Mouse (Mus musculus): Measurements from ENCODE around the gene Otop2. TPM values are rescaled to one million over a fixed set of nuclear protein-coding genes. Genes with fewer than 3 reads are reported as not detected.

Otop2 gene
- total and polyA plus RNA-seq, 3 experiments: not detected

GRCm38 (mm10) chr11:115275954-115276353, 31.0 kb upstream of the Otop2 start:
- no peak for DNase-seq

- DNase-seq: peak; percentile 99
These were observed 30.0 kb upstream of the Otop2 start, which contains the start of gene Fdxr for GRCm38 (mm10) chr11:115276780-115277603. TSS of gene Fdxr (minus strand) at chr11:115277050.

GRCm38 (mm10) chr11:115277604-115277975, 29.4 kb upstream of the Otop2 start:
- DNase-seq: no peak

- DNase-seq: no peak
These were observed 28.8 kb upstream of the Otop2 start for GRCm38 (mm10) chr11:115278176-115278575.

- DNase-seq: no peak
These were observed 27.2 kb upstream of the Otop2 start for GRCm38 (mm10) chr11:115279726-115280125.

GRCm38 (mm10) chr11:115282295-115282694, 24.7 kb upstream of the Otop2 start:
- peak; percentile 88 for DNase-seq

GRCm38 (mm10) chr11:115282723-115283485, 24.1 kb upstream of the Otop2 start:
- peak; percentile 80 for DNase-seq

GRCm38 (mm10) chr11:115283486-115283765, 23.5 kb upstream of the Otop2 start:
- no peak for DNase-seq

- no peak for DNase-seq
These were observed 22.9 kb upstream of the Otop2 start for GRCm38 (mm10) chr11:115283891-115284620.

- no peak for DNase-seq
These were observed 21.7 kb upstream of the Otop2 start for GRCm38 (mm10) chr11:115285282-115285681.

- no peak for DNase-seq
These were observed 20.6 kb upstream of the Otop2 start for GRCm38 (mm10) chr11:115286201-115286993.

- DNase-seq: no peak
These were observed 19.6 kb upstream of the Otop2 start for GRCm38 (mm10) chr11:115287386-115287785.

GRCm38 (mm10) chr11:115288305-115288704, 18.7 kb upstream of the Otop2 start:
- DNase-seq: no peak

GRCm38 (mm10) chr11:115289885-115290284, 17.1 kb upstream of the Otop2 start:
- DNase-seq: no peak

- no peak for DNase-seq
These were observed 16.6 kb upstream of the Otop2 start for GRCm38 (mm10) chr11:115290314-115290713.

GRCm38 (mm10) chr11:115290919-115291318, 16.0 kb upstream of the Otop2 start:
- peak; percentile 86 for DNase-seq

GRCm38 (mm10) chr11:115291503-115291902, 15.5 kb upstream of the Otop2 start:
- peak; percentile 42 for DNase-seq

GRCm38 (mm10) chr11:115292631-115293375, 14.2 kb upstream of the Otop2 start:
- peak; percentile 68 for DNase-seq

- DNase-seq: no peak
These were observed 11.0 kb upstream of the Otop2 start for GRCm38 (mm10) chr11:115295939-115296338.

GRCm38 (mm10) chr11:115296471-115297210, 10.3 kb upstream of the Otop2 start:
- peak; percentile 72 for DNase-seq
